Mouse (Mus musculus) MEL (cell line): ENCODE data around the gene Gmppb.
A peak's percentile ranks its signal among the peaks of the same experiment; 100 is the strongest.

ENCODE experiments used
- BHLHE40 ChIP-seq: IDR thresholded peaks from 2 replicates; pipeline ENCODE4 v1.6.1; 2012; ENCODE audit warnings: low read depth, mild to moderate bottlenecking, inconsistent platforms, low read length, improper control_type of control experiment, borderline replicate concordance
- CTCF ChIP-seq, 3 experiments: IDR thresholded peaks in 2 of 3; conservative IDR thresholded peaks in 1 of 3; 2 replicates each; pipeline ENCODE4 v1.5.1; 2011 to 2012; ENCODE audit warnings: low read length in 3 of 3, low read depth in 2 of 3, mild to moderate bottlenecking in 2 of 3, improper control_type of control experiment in 1 of 3, inconsistent platforms in 1 of 3, mixed read lengths in 1 of 3, moderate library complexity in 1 of 3; ENCODE audit not compliant: control insufficient read depth in 1 of 3, insufficient read depth in 1 of 3, poor library complexity in 1 of 3, severe bottlenecking in 1 of 3
- ELF1 ChIP-seq: IDR thresholded peaks from 2 replicates; pipeline ENCODE4 v1.6.1; 2014; ENCODE audit warnings: low read depth, mild to moderate bottlenecking, inconsistent platforms, low read length, improper control_type of control experiment, moderate library complexity
- EP300 ChIP-seq, 2 experiments: IDR thresholded peaks; 2 replicates each; pipeline ENCODE4 v1.6.1; 2011; ENCODE audit warnings: improper control_type of control experiment in 2 of 2, low read length in 2 of 2, low read depth in 1 of 2, mild to moderate bottlenecking in 1 of 2
- GABPA ChIP-seq: IDR thresholded peaks from 2 replicates; pipeline ENCODE4 v1.6.1; 2012; ENCODE audit warnings: low read depth, mild to moderate bottlenecking, inconsistent platforms, low read length, improper control_type of control experiment, moderate library complexity
- GATA1 ChIP-seq: IDR thresholded peaks from 2 replicates; pipeline ENCODE4 v1.6.1; 2011; ENCODE audit warnings: low read depth, low read length, improper control_type of control experiment
- JUND ChIP-seq: IDR thresholded peaks from 2 replicates; pipeline ENCODE4 v1.6.1; 2011; ENCODE audit warnings: low read depth, mild to moderate bottlenecking, improper control_type of control experiment, low read length
- MXI1 ChIP-seq: IDR thresholded peaks from 2 replicates; pipeline ENCODE4 v1.6.1; 2011; ENCODE audit warnings: mild to moderate bottlenecking, low read depth, low read length, improper control_type of control experiment
- NRF1 ChIP-seq: IDR thresholded peaks from 2 replicates; pipeline ENCODE4 v1.6.1; 2014; ENCODE audit warnings: low read depth, mild to moderate bottlenecking, inconsistent platforms, low read length, improper control_type of control experiment, moderate library complexity; ENCODE audit not compliant: poor library complexity, insufficient read depth, severe bottlenecking
- POLR2A ChIP-seq, 2 experiments: IDR thresholded peaks; 2 replicates each; pipeline ENCODE4 v1.6.1; 2011 to 2012; ENCODE audit warnings: low read length in 2 of 2, mild to moderate bottlenecking in 2 of 2, control low read depth in 1 of 2, improper control_type of control experiment in 1 of 2, low read depth in 1 of 2, moderate library complexity in 1 of 2; ENCODE audit not compliant: control insufficient read depth in 1 of 2, insufficient read depth in 1 of 2, poor library complexity in 1 of 2
- TAL1 ChIP-seq: IDR thresholded peaks from 2 replicates; pipeline ENCODE4 v1.6.1; 2012; ENCODE audit warnings: mild to moderate bottlenecking, inconsistent platforms, low read length, moderate library complexity, mixed read lengths

GRCm38 (mm10) chr9:108001922-108002770 lies 46.9 kb upstream of the Gmppb start, which contains the start of gene Ip6k1:
- TF ChIP-seq TAL1 (no peak), EP300 (IDR thresholded peaks at IDR 0.05; ENCODE audit: low read depth in 1 of 2, low read length in 2 of 2) (0 out of 4 replicates have a peak, but pooled peaks of 1 of the 2 experiments have one; percentile 9), GATA1 (no peak), JUND (no peak), BHLHE40 (peak; percentile 100), CTCF (IDR thresholded peaks at IDR 0.05 in 2 of 3, conservative IDR thresholded peaks at IDR 0.05 in 1 of 3; ENCODE audit: control insufficient read depth in 1 of 3, insufficient read depth in 1 of 3, low read depth in 2 of 3, low read length in 3 of 3, poor library complexity in 1 of 3, severe bottlenecking in 1 of 3) (no peak), POLR2A (IDR thresholded peaks at IDR 0.05; ENCODE audit: control insufficient read depth in 1 of 2, insufficient read depth in 1 of 2, low read depth in 1 of 2, low read length in 2 of 2, poor library complexity in 1 of 2) (peak; percentile 71 to 96), GABPA (no peak), MXI1 (peak; percentile 70), ELF1 (no peak), NRF1 (peak; percentile 84)
